Mouse (Mus musculus) testis, adult 2 months (tissue): ENCODE results near the gene Actr1a.

Experiments used
- CTCF ChIP-seq: fragments of 200-500 bp; IDR thresholded peaks from 2 replicates; pipeline ENCODE4 v1.5.1; 2012; ENCODE audit warnings: low read depth, mild to moderate bottlenecking, inconsistent platforms, low read length, moderate library complexity; ENCODE audit not compliant: control insufficient read depth, insufficient read depth, insufficient replicate concordance
- POLR2A ChIP-seq: fragments of 200-500 bp; IDR thresholded peaks from 2 replicates; pipeline ENCODE4 v1.6.1; 2012; ENCODE audit warnings: low read depth, mild to moderate bottlenecking, inconsistent platforms, low read length, moderate library complexity; ENCODE audit not compliant: control insufficient read depth

DNA sequence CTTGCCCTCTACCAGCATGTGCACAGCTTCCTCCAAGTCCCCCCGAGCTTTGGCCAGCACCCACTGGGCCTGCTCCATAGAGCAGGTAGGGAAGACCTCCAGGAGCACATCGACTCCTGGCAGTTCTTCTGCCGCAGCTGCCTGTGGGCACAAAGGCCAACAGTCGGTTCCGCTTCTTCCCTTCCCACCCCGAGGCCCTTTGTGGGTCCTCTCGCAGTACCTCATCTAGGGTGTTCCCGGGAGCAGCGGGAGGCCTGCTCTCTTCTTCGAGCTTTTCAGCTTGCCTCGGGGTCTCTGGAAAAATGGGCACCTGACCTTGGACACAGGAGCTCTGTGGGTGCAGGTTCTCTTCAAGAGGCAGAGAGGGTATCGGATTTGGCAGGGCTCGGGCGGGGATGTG, 64.2 kb downstream of the Actr1a start:
- TF ChIP-seq CTCF (no peak), POLR2A (no peak)
